Mouse (Mus musculus) thymus, postnatal 10 days (tissue): ENCODE results near the gene Ddx60.
"Not testable (repeated sequence)": the region's sequence is repeated elsewhere in the genome, so short reads cannot be mapped to it uniquely, and the experiment has no call there.

Source experiments
- DNase-seq, 2 experiments: peaks; one replicate each; pipeline ENCODE4 v3.0.0; 2021; ENCODE audit warnings: low spot score in 2 of 2

The Ddx60 gene

GRCm38 (mm10) chr8:61927777-61928494 lies at the start of gene Ddx60:
TSS of gene Ddx60 (plus strand) at chr8:61928087.
- peak; percentile 4 to 20 for DNase-seq

DNA sequence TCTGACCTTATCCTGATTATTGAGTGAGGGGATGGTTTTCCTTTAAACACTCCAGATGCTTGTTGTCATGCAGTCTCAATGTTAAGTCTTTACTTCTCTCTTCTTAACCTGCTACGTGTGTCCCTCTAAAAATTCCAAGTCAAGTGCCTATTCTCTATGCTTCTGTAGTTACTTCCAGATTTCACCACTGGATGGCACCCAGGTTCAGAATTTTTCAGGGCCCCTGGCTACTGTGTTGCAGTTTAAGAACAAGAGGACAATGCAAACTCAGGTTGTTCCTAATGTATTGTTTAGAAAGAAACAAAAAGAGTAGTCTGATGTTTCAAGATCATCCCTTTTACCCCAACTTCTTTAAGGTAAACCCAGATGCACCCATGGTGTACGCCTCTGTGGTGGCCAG lies 33.8 kb upstream of the Ddx60 start:
- DNase-seq = no peak

DNA sequence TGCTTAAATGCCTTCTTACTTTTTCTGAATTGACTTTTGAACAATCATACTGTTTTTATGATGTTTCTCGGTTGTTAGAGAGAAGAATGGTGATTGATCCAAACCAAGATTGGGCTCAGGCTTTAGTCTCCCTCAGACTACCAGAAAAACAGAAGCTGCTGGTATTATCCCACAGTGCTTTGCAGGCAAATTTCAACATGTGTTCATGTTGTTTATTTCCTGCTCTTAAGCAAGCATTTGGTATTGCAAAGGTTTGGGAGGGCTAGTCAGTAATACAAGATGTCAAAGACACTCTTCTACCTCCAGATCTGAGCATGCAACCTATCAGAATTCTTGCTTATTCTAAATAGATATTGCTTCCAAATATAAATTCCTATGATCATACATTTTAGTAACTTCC lies 31.1 kb upstream of the Ddx60 start:
- DNase-seq = no peak

DNA sequence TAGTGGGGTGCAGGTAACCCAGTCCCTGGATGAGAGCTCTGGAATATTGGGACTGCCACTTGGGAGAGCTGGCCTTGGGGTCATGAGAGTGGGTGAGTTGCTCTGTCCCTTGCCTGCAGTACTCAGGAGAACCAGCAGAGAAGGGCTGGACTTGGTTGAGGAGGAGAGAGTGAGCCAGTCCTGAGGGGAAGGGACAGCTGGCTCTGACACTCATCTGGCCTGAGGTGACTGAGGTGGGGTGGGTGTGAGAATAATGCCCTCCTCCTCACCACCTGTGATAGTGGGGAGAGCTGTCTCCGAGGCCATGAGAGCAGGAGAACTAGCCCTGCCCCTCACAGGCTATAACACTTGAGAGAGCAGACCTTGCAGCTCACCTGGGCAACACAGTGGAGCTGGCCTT lies 30.5 kb upstream of the Ddx60 start:
- no peak for DNase-seq

GRCm38 (mm10) chr8:61901028-61901717 lies 26.7 kb upstream of the Ddx60 start:
- DNase-seq = no peak

DNA sequence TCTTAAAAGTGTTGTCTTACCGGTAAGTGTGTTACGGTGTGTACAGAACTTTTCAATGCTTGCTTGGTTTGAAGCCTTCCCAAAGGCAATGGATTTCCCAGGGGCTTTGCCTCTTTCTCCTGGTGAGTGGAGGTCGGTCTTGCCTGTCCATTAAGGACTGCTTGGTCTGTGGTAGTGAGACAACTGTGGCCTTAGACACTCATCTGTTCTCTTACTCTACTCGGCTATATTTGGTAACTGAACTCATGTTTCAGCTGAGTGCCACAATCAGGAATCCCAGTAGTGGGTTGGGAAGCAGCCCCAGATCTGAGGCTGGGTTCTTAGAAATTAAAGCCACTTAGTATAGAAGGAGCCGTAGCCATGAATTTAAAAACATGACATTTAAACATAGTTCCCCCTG lies 25.4 kb upstream of the Ddx60 start, which contains the start of gene Palld:
Palld (minus strand) TSS at position 170 of the 400 bp plus-strand sequence.
- DNase-seq = no peak

GRCm38 (mm10) chr8:61908303-61909215 lies 19.3 kb upstream of the Ddx60 start:
- no peak for DNase-seq

- no peak for DNase-seq
These were observed 18.6 kb upstream of the Ddx60 start for GRCm38 (mm10) chr8:61909313-61909712.

- no peak for DNase-seq
These were observed 15.1 kb upstream of the Ddx60 start for GRCm38 (mm10) chr8:61912817-61913216.

DNA sequence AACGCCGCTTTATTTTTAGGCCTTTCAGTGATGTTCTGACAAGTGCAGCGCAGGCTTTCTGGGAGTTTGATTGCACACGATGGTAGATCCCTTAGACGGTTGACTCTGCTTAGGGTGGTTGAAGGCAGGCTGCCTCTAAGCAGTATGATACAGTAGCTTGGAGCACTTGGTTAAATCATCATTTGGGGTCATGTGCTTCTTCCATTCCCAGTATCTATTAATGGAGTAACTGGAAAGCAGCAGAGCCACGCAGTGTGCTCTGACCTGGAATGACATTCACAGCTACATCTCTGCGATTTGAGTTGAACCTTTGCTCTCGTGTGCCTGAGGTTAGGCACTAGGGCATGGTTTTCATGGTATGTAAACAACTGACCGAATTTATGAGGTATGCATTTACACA lies 13.9 kb upstream of the Ddx60 start:
- no peak for DNase-seq

DNA sequence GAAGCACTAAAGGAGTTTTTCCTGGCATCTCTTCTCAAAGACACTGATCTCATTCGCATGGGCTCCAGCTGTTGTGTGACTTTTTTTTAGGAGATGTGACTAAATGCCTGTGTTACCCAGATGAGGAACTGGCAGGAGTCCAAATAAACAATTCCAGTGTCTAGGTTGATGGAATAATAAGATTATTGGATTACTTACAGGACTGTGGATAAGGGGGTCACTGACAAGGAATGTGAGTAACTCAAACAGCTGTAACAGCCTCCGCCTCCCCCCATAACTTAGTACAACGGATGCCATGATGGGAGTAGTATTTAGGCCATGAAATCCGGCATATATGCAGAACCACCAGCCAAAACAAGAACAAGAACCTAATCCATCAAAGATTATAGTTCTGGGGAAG lies 10.6 kb upstream of the Ddx60 start:
- no peak for DNase-seq

GRCm38 (mm10) chr8:61919145-61919788 lies 8.6 kb upstream of the Ddx60 start:
- no peak for DNase-seq

- no peak for DNase-seq
These were observed 7.5 kb upstream of the Ddx60 start for GRCm38 (mm10) chr8:61920389-61920788.

DNA sequence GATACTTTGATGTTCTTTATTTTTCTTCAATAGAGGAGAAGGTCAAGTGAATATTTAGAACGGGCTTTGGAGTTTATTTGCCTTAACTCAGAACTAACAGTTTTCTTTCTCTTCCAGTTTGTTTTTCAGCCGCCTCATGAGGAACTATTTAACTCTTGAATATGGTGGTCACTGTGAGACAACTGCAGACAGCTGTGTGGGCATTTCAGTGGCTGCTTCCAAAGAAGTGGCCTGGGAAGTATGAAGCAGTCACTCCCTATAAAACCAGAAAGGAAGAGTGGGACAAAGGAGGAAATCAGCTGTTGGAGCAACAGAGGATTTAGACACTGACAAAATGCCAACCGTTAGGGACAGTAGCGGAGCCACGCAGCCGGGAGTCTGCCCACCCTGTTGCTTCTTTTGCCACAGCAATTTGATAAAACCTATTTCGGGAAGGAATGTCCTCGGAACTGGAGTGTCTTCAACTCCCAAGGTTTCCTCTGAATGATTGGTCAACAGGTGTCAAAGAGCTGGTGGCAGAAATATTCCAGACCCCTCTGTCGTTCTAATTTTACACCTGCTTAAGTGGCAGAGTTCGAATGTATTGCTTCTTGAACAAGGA lies 6.3 kb upstream of the Ddx60 start:
- no peak for DNase-seq

GRCm38 (mm10) chr8:61924518-61924917 lies 3.4 kb upstream of the Ddx60 start:
- DNase-seq = no peak

- no peak for DNase-seq
These were observed 5.4 kb downstream of the Ddx60 start for GRCm38 (mm10) chr8:61933243-61933642.

- DNase-seq = no peak
These were observed 9.7 kb downstream of the Ddx60 start for GRCm38 (mm10) chr8:61937576-61937975.

DNA sequence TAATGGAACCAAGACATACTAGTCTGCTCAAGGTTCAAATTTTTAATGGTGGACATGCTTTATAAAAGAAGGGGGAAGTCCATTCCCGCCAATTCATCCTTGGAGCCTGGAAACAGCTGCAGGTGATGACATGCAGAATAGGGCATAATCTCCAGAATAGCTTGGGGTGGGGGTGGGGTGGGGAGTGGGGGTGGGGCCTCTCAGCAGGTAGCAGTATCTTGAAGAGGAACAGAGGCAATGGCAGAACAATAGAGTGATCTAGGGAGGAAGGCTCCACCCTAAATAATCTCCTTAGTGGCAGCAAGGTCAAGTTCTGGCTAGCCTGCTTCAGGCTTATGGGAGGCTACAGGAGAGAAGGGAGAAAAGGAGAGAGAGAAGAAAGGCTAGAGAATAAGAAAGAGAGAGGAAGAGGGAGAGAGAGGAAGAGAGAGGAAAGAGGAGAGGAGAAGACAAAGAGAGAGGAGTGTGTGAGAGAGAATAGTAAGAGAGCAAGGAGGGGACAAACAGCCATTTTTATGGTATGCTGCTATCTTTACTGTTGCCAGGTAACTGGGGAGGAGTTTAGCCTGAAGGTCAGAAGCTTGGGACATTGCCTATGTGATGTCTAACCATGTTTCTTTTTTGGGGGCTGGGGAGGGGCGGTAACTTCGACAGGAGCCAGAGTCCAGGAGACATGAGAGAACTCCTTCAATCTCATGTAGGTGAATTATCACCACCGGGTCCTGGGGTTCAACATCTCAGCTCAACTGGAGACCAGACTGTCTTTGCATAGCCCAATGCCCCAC lies 36.9 kb downstream of the Ddx60 start:
- DNase-seq = not testable (repeated sequence)

- DNase-seq = no peak
These were observed 41.7 kb downstream of the Ddx60 start for GRCm38 (mm10) chr8:61969581-61969980.

DNA sequence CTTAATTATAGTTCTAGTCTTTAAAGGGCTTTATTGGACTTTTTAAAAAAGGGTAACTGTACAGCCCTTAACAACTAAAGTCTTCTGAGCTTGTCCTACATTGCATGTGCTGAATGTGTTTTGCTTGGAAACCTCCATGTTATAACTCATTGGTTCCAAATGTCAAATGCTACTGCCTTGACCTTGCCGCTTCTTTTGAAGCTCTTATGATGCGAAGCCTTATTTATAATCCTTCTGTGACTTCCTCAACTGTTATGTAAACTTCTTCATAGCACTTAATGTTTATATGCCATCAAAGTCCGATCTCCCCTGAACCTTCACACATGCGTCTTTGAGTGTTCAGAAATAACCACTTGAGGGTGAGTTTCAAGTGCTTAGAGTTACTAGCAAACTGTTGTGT lies 57.1 kb downstream of the Ddx60 start:
- DNase-seq = no peak
